Mouse (Mus musculus) Muller cell, postnatal 12 days (primary cell): ENCODE results near the gene Odf2l.

Experiments
- DNase-seq: peaks from one replicate; pipeline ENCODE4 v3.0.0-alpha.2; 2015; ENCODE audit errors: inconsistent ontology term

Gene Odf2l

DNA sequence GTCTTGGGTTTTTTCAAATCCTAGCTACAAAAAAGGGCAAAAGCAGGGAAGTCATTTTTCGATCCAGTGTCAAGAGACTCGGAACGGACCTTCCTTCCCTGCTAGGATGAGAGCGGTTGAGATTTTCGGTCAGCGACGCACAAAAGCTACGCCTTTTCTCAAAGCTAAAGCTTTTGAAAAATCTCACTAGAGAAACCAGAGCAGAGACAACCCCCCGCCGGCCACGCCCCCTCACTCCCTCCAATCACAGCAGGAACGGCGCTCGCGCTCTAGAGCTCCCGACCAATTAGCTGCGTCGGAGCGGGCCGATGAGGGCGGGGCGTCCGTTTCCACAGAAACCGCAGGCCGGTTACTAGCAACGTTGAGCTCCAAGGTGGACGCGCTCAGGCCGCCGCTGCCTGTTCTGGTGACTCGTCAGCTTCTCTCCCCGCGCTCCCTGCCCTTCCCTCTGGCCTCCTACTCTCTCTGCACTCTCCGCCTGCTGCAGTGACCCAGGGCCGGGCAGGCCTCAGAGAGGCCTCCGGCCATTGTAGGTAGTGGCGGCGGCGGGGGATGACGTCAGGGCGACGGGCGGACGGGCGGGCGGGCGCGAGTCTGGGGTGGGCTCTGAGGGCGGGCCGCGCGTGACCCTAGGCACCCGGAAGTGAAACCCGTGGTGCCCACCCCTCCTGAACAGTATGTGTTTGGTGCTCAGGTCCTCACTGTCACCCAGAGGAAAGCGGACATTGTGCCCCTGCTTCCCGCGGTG, at the start of gene Odf2l:
Odf2l (plus strand) TSS at position 335 of the 748 bp plus-strand sequence.
- peak; percentile 99 for DNase-seq

DNA sequence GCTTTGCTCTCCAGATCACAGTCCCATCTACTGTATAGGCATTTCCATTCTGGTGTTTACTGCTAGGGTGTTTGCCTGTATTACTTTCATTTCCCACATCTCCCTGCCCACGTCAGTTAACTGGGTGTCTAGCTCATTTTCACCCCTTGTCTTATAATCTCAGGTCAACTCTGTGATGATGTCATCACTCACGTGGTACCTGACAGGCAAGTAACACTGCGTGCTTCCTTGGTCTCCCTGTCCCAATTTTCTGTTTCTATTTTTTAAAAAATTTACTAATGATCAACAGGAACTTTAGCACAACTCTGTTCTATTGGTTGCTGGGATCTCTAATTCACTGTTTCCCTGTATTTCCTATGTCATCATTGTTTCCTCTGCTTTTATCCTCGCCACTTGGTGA, 49.4 kb upstream of the Odf2l start:
- DNase-seq, result no peak

DNA sequence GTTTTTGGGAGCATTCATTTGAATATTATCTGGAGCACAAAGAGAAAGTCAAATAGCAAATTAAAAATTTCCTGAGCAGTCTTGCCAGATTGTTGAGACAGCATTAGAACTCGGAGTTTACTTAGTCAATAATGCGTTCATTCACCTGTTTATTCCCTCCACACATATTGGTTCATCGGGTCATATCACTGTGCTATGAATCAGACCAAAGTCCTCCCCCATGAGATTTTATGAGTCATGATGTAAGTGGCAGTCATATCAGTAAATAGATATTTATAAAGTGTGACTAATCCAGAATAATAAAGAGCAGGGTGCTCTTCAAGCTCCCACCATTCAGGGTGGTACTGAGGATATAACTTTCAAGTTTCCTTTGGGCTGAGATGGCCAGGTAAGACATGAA, 46.0 kb upstream of the Odf2l start:
- no peak for DNase-seq

DNA sequence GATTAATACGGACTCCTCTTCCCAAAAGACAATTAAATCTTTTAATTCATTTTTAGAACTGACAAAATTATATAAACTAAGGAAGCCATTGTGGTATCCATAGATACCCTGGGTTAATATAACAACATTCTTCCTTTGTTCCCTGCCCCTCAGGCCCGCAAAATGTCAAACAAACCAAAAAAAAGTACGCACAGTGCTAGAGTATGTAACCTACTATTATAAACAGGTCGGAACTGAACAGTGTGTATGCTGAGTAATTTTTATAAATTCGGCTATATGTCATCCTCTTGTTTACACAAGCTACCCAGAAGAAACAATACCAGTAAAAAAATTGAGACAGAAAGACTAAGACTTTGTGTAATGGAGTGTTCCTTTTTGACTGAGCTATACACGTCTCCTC, 40.0 kb upstream of the Odf2l start:
- no peak for DNase-seq

DNA sequence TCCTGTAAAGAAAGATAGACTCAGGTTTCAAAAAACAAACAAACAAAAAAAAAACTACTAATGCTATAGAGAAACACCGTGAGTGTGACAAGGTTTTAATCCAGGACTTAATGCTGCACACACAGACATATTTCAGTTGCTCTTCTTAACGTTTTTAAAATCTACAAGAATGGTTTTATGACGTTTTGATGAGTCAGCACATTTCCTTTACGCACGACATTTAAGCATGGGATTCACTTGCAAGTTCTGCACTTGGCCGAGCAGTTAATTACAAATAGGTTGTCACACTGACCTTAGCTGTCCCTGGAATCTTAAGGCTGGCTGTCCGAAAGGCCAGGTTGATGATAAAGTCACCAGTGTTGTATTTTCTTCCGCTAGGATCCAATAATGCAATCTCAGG, 37.5 kb upstream of the Odf2l start:
- DNase-seq, result no peak

DNA sequence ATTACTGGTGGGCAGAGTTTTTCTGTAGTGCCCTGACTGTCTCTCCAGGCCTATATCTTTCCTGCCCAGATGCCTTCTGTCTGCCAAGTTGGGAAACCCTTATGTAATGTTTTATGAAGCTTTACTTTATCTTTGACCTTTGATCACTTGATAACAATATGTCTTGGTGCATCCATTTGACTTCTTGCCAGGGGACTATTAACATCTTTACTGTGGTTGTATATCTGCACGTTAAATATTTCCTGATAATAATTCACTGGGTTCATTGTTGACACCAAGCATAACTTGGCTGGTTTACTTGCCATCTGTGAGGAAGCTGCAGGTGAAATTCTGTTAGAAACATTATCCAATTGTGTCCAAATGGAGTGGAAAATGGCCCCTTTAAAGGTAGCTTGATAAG, 35.3 kb upstream of the Odf2l start:
- no peak for DNase-seq

DNA sequence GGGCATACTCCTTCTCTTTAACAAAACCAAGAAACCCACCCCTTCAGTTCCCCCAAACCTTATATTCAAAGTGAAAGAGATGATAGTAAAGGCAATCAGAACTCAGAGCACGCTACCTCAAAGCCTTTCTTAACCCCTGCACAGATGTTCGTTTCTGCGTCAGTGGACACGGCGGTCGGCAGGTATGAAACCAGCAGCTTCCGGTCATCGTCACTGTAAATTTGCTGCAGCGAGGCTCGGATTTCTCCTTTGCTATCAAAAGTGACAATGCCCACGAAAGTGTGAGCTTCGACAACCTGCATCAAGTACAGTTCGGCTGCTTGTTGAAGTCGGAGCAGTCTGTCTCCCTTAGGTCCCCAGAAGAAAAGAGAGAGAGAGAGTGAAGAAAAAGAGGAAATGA, 32.2 kb upstream of the Odf2l start:
- no peak for DNase-seq

DNA sequence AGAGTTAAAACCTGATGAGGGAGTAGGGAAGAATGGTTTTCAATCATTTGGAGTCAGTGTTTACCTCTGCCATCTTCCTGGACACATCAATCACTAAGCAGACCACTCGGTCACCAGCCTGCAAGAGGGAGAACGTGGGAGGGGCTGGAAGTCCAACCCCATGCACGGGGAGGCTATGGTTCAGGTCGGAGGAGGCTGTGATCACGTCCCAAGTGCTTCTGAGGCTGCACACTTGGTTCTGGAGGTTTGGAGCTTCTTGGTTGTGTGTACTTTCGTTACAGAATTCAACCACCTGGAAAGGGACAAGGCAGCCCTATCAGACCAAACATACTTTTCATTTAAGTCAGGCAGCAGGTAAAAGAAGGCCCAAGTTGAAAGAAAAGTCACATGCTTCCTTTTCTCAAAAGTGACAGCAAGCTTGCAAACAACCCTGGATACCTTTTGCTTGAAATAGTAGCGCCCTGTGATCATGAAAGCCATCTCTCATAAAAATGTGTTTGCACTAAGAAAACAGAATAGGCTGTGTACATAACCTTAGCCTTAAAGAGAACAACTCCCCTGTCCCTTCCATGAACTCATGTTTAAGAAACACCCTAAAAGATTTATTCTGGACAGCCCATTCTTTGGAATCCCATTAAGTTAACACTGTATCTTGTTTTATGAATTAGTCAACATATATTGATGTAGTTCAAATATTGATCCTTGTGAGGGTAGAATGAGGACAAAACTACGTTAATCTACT, 30.4 kb upstream of the Odf2l start:
- no peak for DNase-seq

DNA sequence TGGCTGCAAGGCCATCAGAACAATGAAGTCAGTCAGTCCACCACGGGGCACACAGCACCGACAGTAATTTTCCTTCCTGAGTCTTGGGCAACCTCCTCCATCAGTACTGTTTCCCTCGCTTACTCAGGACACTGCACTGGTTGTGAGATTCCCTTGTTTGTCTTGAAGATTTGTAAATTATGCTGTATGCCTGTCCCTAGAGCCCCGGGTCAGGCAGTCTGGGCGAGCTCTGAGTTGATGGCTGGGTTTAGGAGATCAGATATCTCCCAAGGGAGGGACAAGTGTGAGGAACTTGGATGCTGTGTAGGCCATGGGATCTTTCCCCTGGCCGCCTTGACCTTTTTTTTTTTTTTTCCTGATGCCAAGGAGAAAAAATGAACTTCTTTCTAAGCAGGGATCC, 19.1 kb upstream of the Odf2l start, which contains the start of gene Clca2:
Clca2 (minus strand) TSS at position 153 of the 400 bp plus-strand sequence.
- no peak for DNase-seq

DNA sequence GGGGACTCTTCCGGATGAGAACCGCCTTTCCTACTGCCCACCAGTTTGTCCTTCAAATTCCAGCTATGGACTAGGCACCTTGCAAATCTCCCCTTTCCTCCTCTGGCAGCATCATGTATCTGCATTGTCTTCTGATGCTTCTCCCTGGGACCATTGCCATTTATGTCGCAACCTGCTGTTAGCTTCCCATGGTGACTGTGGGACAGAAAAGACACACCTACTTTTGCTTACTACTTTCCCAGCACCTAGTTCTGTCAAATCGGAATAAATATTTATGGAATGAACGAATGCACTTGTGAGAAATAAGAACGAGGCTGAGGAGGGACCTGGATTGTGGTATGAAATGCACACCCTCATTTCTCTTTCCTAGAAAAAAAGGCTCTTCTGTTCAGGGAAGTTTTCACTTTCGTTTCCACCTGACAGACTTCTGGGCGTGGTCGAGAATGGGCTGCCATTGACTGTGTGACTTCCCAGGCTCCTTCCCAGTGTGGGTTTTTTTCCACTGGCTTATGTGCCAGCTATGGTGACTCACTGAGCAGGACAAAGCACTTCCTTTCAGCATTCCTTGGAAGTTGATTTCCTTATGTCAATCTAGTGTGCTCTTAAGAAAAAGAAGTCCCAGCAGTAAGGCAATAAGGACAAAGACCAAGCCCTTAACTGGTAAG, 16.4 kb upstream of the Odf2l start:
- peak; percentile 72 for DNase-seq

DNA sequence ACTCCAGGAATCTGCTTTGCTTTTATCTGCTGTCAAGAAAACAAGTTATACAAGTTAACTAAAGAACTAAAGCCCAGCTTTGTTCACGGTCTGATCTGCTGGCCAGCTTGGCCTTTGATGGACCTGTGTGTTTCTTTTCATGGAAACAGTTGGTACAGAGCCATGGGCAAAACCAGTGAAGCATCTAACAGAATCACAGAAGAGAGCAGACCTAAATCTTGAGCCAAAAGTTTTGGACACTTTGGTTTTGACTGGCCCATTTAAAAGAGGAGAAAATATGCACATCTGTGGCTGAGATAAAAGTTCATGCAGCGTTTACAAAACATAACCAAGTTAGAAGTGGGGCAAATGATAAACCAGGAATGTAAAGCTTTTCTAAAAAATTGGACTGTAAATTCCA, 15.1 kb upstream of the Odf2l start:
- DNase-seq, result peak; percentile 85

DNA sequence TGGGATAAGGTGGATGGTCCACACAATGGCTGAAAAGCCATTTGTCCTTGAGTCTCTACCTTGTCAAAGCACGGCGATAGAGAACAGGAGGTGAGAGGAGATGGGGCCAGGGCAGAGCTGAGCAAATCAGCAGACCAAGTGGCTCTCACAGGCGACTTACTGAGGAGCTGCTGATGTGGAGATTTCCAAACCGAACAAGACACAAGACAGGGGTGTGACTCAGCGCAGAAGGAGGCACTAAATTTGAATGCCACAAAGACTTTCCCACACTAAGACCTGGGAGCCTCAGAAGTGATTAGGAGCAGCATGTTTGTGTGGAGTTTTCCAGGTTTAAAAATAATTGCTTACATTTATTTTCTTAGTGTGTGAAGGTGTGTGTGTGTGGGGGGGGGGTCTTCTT, 14.6 kb upstream of the Odf2l start:
- no peak for DNase-seq

DNA sequence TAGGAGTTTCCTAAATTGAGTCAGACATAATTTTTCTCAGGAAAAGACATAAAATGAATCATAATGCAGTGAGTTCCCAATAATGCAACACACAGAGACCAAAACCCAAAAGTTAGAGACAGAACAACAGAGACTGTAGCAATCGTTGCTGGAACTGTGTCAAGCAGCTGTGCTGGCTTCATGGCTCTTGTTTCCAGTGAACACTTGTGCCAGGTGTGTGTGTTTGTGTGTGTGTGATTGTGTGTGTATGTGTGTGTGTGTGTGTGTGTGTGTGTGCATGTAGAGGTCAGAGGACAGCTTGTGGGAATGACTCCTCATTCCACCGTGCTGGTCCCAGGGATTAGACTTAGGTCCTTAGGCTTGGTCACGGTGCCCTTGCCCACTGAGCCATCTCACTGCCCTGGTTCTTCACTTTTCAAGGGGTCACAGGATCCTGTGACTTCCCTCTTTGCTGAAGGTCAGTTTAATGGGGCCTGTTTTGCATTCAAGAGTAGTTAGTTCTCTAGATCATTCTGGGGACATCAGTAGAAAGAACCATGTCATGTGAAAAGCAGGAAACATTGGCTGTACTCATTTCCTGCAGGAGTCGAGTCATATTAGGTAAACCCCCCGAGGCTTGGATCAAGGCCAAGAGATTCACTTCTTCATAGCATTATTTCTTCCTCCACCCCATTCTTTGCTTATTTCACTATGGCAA, 13.2 kb upstream of the Odf2l start:
- DNase-seq, result peak; percentile 2

DNA sequence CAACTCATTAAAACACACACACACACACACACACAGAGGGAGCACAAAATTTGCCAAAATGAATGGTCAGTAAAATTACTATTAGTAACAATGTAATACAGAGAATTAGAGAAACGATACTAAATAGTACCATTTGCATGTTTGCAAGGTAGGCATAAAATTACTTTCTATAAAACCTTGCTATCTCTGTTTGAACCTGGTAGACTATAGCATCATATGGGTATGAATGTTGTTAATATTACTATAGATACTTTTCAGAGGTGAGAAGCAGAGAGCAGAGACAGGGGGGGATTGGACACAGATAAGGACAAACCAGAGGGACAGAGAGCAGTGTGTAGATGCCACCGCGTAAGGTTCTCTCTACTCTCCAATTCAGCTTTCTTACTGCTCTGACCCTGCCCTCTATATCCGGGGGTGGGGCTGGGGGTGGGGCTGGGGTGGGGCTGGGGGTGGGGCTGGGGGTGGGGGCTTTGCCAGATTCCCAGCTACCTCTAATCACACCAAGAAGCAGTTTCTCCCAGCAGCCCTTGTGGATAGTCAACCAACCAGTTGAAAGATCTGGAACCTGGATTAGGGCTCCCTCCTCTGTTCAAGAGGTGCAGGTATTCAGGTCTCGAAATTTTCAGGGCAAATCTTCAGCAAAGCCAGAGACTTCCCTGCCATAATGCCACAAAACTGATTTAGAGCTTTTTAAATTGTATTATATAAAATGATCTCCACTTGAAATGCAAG, 12.4 kb upstream of the Odf2l start:
- no peak for DNase-seq

DNA sequence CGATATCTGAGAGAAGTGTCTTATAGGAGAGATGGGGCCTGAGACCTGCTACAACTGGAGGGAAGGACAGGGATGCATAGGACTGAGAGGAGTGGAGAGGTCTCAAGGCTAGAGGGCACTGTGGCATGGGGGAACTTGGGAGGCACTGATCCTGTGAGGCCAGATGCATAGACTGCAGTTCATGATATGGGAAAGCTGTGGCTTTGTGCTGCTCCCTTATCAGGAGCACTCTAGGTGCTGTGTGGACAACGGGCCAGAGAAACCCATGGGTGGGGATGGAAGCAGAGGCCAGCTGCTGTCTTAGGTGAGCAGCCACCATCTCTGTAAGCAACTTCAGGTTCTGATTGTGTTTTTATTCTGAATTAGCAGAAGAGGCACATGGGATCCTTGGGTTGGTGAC, 3.2 kb upstream of the Odf2l start:
- DNase-seq, result no peak

DNA sequence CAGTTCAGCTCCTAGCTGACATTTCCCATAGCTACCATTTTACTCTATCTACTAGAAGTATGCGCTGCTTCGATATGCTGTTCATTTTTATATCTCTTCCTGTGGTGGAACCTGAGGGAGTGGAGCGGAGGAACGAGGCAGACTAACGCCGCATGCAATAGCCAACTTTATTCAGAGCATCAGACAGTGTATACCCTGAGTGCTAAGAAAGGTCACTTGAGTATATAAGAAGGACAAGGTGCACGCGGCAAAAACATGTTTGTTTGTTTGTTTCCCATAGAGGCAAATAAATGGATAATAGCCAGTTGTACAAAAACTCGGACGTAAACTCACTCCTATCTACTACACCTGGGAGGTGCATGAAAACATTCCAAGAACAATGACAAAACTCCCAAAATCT, 751 bp upstream of the Odf2l start:
- no peak for DNase-seq

DNA sequence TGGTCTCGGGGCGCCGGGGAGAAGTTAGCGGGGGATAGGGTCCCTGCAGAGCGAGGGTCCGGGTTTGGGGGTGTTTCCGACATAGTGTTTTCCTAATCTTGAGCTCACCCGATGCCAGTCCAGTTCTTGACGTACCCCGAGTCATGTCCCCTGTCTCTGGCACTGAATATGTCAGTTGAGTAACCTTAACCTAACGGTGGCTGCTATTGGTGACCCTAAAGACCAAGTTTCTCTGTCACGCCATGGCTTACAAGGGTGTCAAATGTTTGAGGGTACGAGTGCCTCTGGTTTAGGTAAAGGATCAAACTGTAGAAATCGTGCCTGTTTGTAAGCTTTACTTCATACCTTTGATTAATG, 592 bp downstream of the Odf2l start:
- DNase-seq, result no peak

DNA sequence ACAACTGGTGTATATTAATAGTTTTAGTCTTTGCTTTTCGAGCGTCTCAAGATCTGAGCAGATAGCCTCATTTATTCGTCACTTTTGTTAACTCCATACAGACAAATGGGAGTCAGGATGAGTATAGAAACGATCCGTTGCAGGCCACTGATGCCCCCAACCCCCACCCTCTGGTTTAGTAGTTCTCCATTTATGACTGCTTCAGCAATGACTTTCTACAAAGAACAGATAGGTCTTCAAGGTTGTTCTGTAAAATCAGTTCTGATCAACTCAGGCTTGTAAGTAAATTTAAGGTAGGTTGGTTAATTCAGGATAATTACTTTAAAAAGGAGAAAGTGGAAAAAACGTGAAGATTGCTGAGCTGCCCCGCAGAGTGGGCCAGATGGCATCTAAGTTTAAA, 1.0 kb downstream of the Odf2l start:
- DNase-seq, result no peak

DNA sequence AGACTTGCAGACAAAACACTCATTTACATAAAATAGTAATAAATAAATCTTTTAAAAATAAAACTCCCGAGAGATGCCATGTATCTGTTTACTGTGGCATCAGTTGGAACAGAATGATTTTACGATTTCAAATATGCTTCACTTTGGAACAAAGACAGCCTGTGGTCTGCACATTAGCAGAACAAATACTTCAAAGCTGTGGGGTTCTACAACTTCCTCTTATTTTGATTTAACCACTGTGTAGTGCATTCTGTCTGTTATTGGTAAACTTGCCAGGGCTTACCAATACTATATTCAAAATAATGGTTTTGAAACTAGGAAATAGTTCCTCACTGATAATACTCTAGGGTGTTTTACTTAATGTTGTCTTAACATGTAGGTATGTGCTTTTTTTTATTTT, 8.2 kb downstream of the Odf2l start:
- no peak for DNase-seq

DNA sequence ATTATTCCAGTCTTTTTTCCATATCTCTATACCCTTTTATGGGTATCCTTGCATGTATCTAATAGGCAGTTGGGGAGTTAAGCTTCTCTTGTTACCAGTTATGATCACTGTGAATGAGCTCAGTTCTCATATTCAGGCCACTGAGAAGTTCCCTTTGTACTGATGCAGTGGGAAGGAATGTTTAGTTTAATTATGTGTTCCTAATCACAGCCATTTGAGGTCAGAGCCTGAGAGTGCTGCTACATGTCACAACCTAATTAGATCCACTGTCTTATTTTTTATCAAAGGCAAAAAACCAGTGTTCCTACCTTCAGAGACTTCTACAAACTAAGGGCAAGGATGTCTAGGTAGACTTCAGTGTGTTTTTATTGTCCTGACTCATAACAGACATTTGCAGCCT, 11.0 kb downstream of the Odf2l start:
- DNase-seq, result peak; percentile 83

DNA sequence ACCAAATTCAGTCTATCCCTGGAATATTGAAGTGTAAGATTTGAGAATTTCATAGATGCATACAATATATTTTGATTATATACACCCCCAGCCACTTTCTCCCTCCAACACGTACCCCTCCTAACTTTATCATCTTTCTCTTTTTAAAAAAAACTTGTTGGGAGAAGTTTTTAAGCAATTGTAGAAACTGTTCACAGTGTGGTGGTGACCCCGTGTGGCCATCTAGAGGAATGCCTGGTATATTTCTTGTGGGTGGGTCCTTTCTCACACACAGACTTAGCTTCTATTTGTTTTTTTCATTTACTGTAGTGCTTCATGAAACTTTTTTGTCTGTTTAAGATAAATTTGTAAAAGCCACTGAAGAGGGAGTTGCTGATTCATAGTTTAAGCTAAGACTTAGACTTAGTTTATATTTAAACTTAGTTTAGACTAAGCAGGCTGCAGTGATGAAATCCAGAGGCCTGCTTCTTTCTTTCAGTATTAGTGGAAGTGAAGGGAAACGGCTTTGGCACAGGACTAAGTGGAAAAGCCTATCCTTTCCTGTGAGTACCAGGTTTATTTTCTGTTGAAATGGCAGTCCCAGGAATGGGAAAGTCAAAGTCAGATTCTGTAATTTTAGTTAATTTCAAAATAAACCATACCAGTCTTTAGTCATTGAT, 13.0 kb downstream of the Odf2l start:
- peak; percentile 64 for DNase-seq
